Mouse (Mus musculus): Measurements from ENCODE around the gene Strap. TPM values are rescaled to one million over a fixed set of nuclear protein-coding genes. Genes with fewer than 3 reads are reported as not detected.
A peak's percentile ranks its signal among the peaks of the same experiment; 100 is the strongest.

Strap gene
- 77.9 and 81.1 TPM in 2 replicates for polyA plus RNA-seq (2012; rRNA removed)

- TF ChIP-seq POLR2A (IDR thresholded peaks at IDR 0.05; ENCODE audit: control insufficient read depth, low read depth, low read length) (peak; percentile 100), CTCF (IDR thresholded peaks at IDR 0.05; ENCODE audit: control insufficient read depth, insufficient read depth, insufficient replicate concordance, low read depth, low read length) (no peak)
- peaks cover 9% of the 10 kb centered on the region for H3K4me1 ChIP-seq (ENCODE audit: control insufficient read depth, insufficient read depth, low read length)
- no peaks in the 10 kb centered on the region; the same call in 1 of the 2 replicates for H3K36me3 ChIP-seq (ENCODE audit: control insufficient read depth, insufficient read depth, low read length)
- H3K4me3 ChIP-seq (ENCODE audit: control insufficient read depth, low read depth, low read length), result peak within 1 kb of the TSS; percentile 93
- H3K27ac ChIP-seq (ENCODE audit: control insufficient read depth, insufficient read depth, low read depth, low read length), result peak within 1 kb of the TSS; percentile 77
- H3K27me3 ChIP-seq (ENCODE audit: control insufficient read depth, insufficient read depth, low read length), result no peaks in the 10 kb centered on the region
Measured at GRCm38 (mm10) chr6:137734846-137735609, at the start of gene Strap. Gene Strap (plus strand): TSS chr6:137735078.

GRCm38 (mm10) chr6:137687667-137688066 is 47.2 kb upstream of the Strap start:
- TF ChIP-seq POLR2A (IDR thresholded peaks at IDR 0.05; ENCODE audit: control insufficient read depth, low read depth, low read length) (no peak), CTCF (IDR thresholded peaks at IDR 0.05; ENCODE audit: control insufficient read depth, insufficient read depth, insufficient replicate concordance, low read depth, low read length) (no peak)
- Histone ChIP-seq H3K27ac (ENCODE audit: control insufficient read depth, insufficient read depth, low read depth, low read length) (no peak overlapping the region), H3K4me1 (ENCODE audit: control insufficient read depth, insufficient read depth, low read length) (no peaks in the 10 kb centered on the region), H3K27me3 (ENCODE audit: control insufficient read depth, insufficient read depth, low read length) (no peaks in the 10 kb centered on the region), H3K4me3 (ENCODE audit: control insufficient read depth, low read depth, low read length) (no peak overlapping the region), H3K36me3 (ENCODE audit: control insufficient read depth, insufficient read depth, low read length) (no peaks in the 10 kb centered on the region)

GRCm38 (mm10) chr6:137688079-137688478 is 46.8 kb upstream of the Strap start:
- no peak for TF ChIP-seq POLR2A (IDR thresholded peaks at IDR 0.05; ENCODE audit: control insufficient read depth, low read depth, low read length)
- TF ChIP-seq CTCF (IDR thresholded peaks at IDR 0.05; ENCODE audit: control insufficient read depth, insufficient read depth, insufficient replicate concordance, low read depth, low read length), result no peak
- Histone ChIP-seq H3K4me1 (ENCODE audit: control insufficient read depth, insufficient read depth, low read length) (no peaks in the 10 kb centered on the region), H3K36me3 (ENCODE audit: control insufficient read depth, insufficient read depth, low read length) (no peaks in the 10 kb centered on the region), H3K27me3 (ENCODE audit: control insufficient read depth, insufficient read depth, low read length) (no peaks in the 10 kb centered on the region), H3K27ac (ENCODE audit: control insufficient read depth, insufficient read depth, low read depth, low read length) (no peak overlapping the region), H3K4me3 (ENCODE audit: control insufficient read depth, low read depth, low read length) (no peak overlapping the region)

- H3K27me3 ChIP-seq (ENCODE audit: control insufficient read depth, insufficient read depth, low read length), result no peaks in the 10 kb centered on the region
- TF ChIP-seq CTCF (IDR thresholded peaks at IDR 0.05; ENCODE audit: control insufficient read depth, insufficient read depth, insufficient replicate concordance, low read depth, low read length), result no peak
- TF ChIP-seq POLR2A (IDR thresholded peaks at IDR 0.05; ENCODE audit: control insufficient read depth, low read depth, low read length), result no peak
- no peaks in the 10 kb centered on the region for H3K4me1 ChIP-seq (ENCODE audit: control insufficient read depth, insufficient read depth, low read length)
- no peak overlapping the region for H3K27ac ChIP-seq (ENCODE audit: control insufficient read depth, insufficient read depth, low read depth, low read length)
- no peak overlapping the region for H3K4me3 ChIP-seq (ENCODE audit: control insufficient read depth, low read depth, low read length)
- H3K36me3 ChIP-seq (ENCODE audit: control insufficient read depth, insufficient read depth, low read length), result no peaks in the 10 kb centered on the region
Measured at GRCm38 (mm10) chr6:137688506-137689105, 46.3 kb upstream of the Strap start.

- H3K27me3 ChIP-seq (ENCODE audit: control insufficient read depth, insufficient read depth, low read length), result no peaks in the 10 kb centered on the region
- H3K36me3 ChIP-seq (ENCODE audit: control insufficient read depth, insufficient read depth, low read length), result no peaks in the 10 kb centered on the region
- no peaks in the 10 kb centered on the region for H3K4me1 ChIP-seq (ENCODE audit: control insufficient read depth, insufficient read depth, low read length)
- TF ChIP-seq CTCF (IDR thresholded peaks at IDR 0.05; ENCODE audit: control insufficient read depth, insufficient read depth, insufficient replicate concordance, low read depth, low read length), result no peak
- no peak overlapping the region for H3K4me3 ChIP-seq (ENCODE audit: control insufficient read depth, low read depth, low read length)
- H3K27ac ChIP-seq (ENCODE audit: control insufficient read depth, insufficient read depth, low read depth, low read length), result no peak overlapping the region
Measured at GRCm38 (mm10) chr6:137690550-137691119, 44.2 kb upstream of the Strap start.

GRCm38 (mm10) chr6:137694310-137694709 is 40.6 kb upstream of the Strap start:
- no peak for TF ChIP-seq POLR2A (IDR thresholded peaks at IDR 0.05; ENCODE audit: control insufficient read depth, low read depth, low read length)
- TF ChIP-seq CTCF (IDR thresholded peaks at IDR 0.05; ENCODE audit: control insufficient read depth, insufficient read depth, insufficient replicate concordance, low read depth, low read length), result no peak
- Histone ChIP-seq H3K27me3 (ENCODE audit: control insufficient read depth, insufficient read depth, low read length) (no peaks in the 10 kb centered on the region), H3K27ac (ENCODE audit: control insufficient read depth, insufficient read depth, low read depth, low read length) (0 out of 2 replicates have a peak overlapping the region, but pooled peaks have one; percentile 49), H3K4me3 (ENCODE audit: control insufficient read depth, low read depth, low read length) (no peak overlapping the region), H3K36me3 (ENCODE audit: control insufficient read depth, insufficient read depth, low read length) (no peaks in the 10 kb centered on the region), H3K4me1 (ENCODE audit: control insufficient read depth, insufficient read depth, low read length) (no peaks in the 10 kb centered on the region)

- TF ChIP-seq CTCF (IDR thresholded peaks at IDR 0.05; ENCODE audit: control insufficient read depth, insufficient read depth, insufficient replicate concordance, low read depth, low read length) (no peak), POLR2A (IDR thresholded peaks at IDR 0.05; ENCODE audit: control insufficient read depth, low read depth, low read length) (no peak)
- Histone ChIP-seq H3K27me3 (ENCODE audit: control insufficient read depth, insufficient read depth, low read length) (no peaks in the 10 kb centered on the region), H3K27ac (ENCODE audit: control insufficient read depth, insufficient read depth, low read depth, low read length) (peak overlapping the region; percentile 42; the same call in 1 of the 2 replicates), H3K4me1 (ENCODE audit: control insufficient read depth, insufficient read depth, low read length) (no peaks in the 10 kb centered on the region), H3K36me3 (ENCODE audit: control insufficient read depth, insufficient read depth, low read length) (no peaks in the 10 kb centered on the region), H3K4me3 (ENCODE audit: control insufficient read depth, low read depth, low read length) (no peak overlapping the region)
Measured at GRCm38 (mm10) chr6:137695046-137695445, 39.8 kb upstream of the Strap start.

Measured in testis, adult 2 months (tissue).